Mouse (Mus musculus): Measurements from ENCODE around the gene Pla2g5.
A peak's percentile ranks its signal among the peaks of the same experiment; 100 is the strongest.
"Not testable (repeated sequence)": the region's sequence is repeated elsewhere in the genome, so short reads cannot be mapped to it uniquely, and the experiment has no call there.

The Pla2g5 gene

GRCm38 (mm10) chr4:138857576-138857975, 5.7 kb downstream of the Pla2g5 start:
- no peak for DNase-seq

- DNase-seq, result peak; percentile 44
Measured at GRCm38 (mm10) chr4:138856491-138856890, 6.8 kb downstream of the Pla2g5 start.

GRCm38 (mm10) chr4:138855092-138855632, 8.1 kb downstream of the Pla2g5 start:
- DNase-seq, result no peak

- DNase-seq, result no peak
Measured at GRCm38 (mm10) chr4:138852961-138853360, 10.3 kb downstream of the Pla2g5 start.

GRCm38 (mm10) chr4:138851463-138851862, 11.8 kb downstream of the Pla2g5 start:
- DNase-seq, result peak; percentile 69

GRCm38 (mm10) chr4:138841386-138841785, 21.9 kb downstream of the Pla2g5 start:
- DNase-seq, result no peak

- no peak for DNase-seq
Measured at GRCm38 (mm10) chr4:138840726-138841125, 22.6 kb downstream of the Pla2g5 start.

- no peak for DNase-seq
Measured at GRCm38 (mm10) chr4:138839806-138840205, 23.5 kb downstream of the Pla2g5 start.

GRCm38 (mm10) chr4:138827147-138827546, 36.1 kb downstream of the Pla2g5 start:
- DNase-seq, result no peak

- DNase-seq, result no peak
Measured at GRCm38 (mm10) chr4:138825751-138826567, 37.3 kb downstream of the Pla2g5 start.

- DNase-seq, result no peak
Measured at GRCm38 (mm10) chr4:138824660-138825059, 38.6 kb downstream of the Pla2g5 start.

- not testable (repeated sequence) for DNase-seq
Measured at GRCm38 (mm10) chr4:138824161-138824560, 39.1 kb downstream of the Pla2g5 start.

- no peak for DNase-seq
Measured at GRCm38 (mm10) chr4:138821036-138821435, 42.2 kb downstream of the Pla2g5 start.

- DNase-seq, result no peak
Measured at GRCm38 (mm10) chr4:138819101-138819500, 44.2 kb downstream of the Pla2g5 start.

- no peak for DNase-seq
Measured at GRCm38 (mm10) chr4:138817736-138818135, 45.5 kb downstream of the Pla2g5 start.

- no peak for DNase-seq
Measured at GRCm38 (mm10) chr4:138816166-138816565, 47.1 kb downstream of the Pla2g5 start.

- no peak for DNase-seq
Measured at GRCm38 (mm10) chr4:138806920-138807541, 56.3 kb downstream of the Pla2g5 start.

GRCm38 (mm10) chr4:138806160-138806559, 57.1 kb downstream of the Pla2g5 start:
- DNase-seq, result no peak

- DNase-seq, result no peak
Measured at GRCm38 (mm10) chr4:138805248-138805647, 58.0 kb downstream of the Pla2g5 start.

GRCm38 (mm10) chr4:138802917-138803316, 60.4 kb downstream of the Pla2g5 start:
- no peak for DNase-seq

- DNase-seq, result no peak
Measured at GRCm38 (mm10) chr4:138801631-138802030, 61.7 kb downstream of the Pla2g5 start.

- DNase-seq, result no peak
Measured at GRCm38 (mm10) chr4:138800134-138800744, 63.0 kb downstream of the Pla2g5 start.

GRCm38 (mm10) chr4:138797217-138797570, 66.1 kb downstream of the Pla2g5 start:
- no peak for DNase-seq
